Mouse (Mus musculus) heart, adult 9 months (tissue): Measurements from ENCODE around the gene Kif3a.
"Not testable (repeated sequence)": the region's sequence is repeated elsewhere in the genome, so short reads cannot be mapped to it uniquely, and the experiment has no call there.

Source experiments
- DNase-seq, 2 experiments: peaks; one replicate each; pipeline ENCODE4 v3.0.0; 2022; ENCODE audit warnings: low spot score in 2 of 2

The Kif3a gene

GRCm38 (mm10) chr11:53543021-53543420 is 24.2 kb upstream of the Kif3a start:
- DNase-seq = no peak

GRCm38 (mm10) chr11:53546271-53546670 is 20.9 kb upstream of the Kif3a start:
- no peak for DNase-seq

GRCm38 (mm10) chr11:53547566-53547965 is 19.6 kb upstream of the Kif3a start:
- no peak for DNase-seq

GRCm38 (mm10) chr11:53548036-53548605 is 19.1 kb upstream of the Kif3a start:
- DNase-seq = no peak

GRCm38 (mm10) chr11:53550714-53551113 is 16.5 kb upstream of the Kif3a start:
- DNase-seq = no peak

GRCm38 (mm10) chr11:53551754-53552153 is 15.4 kb upstream of the Kif3a start:
- DNase-seq = no peak

- DNase-seq = not testable (repeated sequence)
These were observed 10.7 kb upstream of the Kif3a start for GRCm38 (mm10) chr11:53556529-53556928.

- DNase-seq = not testable (repeated sequence)
These were observed 9.2 kb upstream of the Kif3a start for GRCm38 (mm10) chr11:53557992-53558391.

- DNase-seq = not testable (repeated sequence)
These were observed 7.2 kb upstream of the Kif3a start for GRCm38 (mm10) chr11:53559980-53560379.

- no peak for DNase-seq
These were observed 5.2 kb upstream of the Kif3a start for GRCm38 (mm10) chr11:53561986-53562385.

- no peak for DNase-seq
These were observed 533 bp upstream of the Kif3a start for GRCm38 (mm10) chr11:53566646-53567045.

- DNase-seq = no peak
These were observed 13.4 kb downstream of the Kif3a start for GRCm38 (mm10) chr11:53580562-53580961.

GRCm38 (mm10) chr11:53583151-53583550 is 16.0 kb downstream of the Kif3a start:
- DNase-seq = no peak

- peak in 1 of 2 experiments; percentile 5 for DNase-seq
These were observed 17.7 kb downstream of the Kif3a start for GRCm38 (mm10) chr11:53584849-53585248.

- no peak for DNase-seq
These were observed 18.3 kb downstream of the Kif3a start for GRCm38 (mm10) chr11:53585510-53585909.

- no peak for DNase-seq
These were observed 21.1 kb downstream of the Kif3a start for GRCm38 (mm10) chr11:53588279-53588678.

GRCm38 (mm10) chr11:53590368-53590768 is 23.2 kb downstream of the Kif3a start:
- DNase-seq = peak in 1 of 2 experiments; percentile 4

GRCm38 (mm10) chr11:53591116-53591515 is 23.9 kb downstream of the Kif3a start:
- no peak for DNase-seq

- no peak for DNase-seq
These were observed 37.8 kb downstream of the Kif3a start for GRCm38 (mm10) chr11:53604983-53605382.

- DNase-seq = no peak
These were observed 38.4 kb downstream of the Kif3a start for GRCm38 (mm10) chr11:53605609-53606008.

- DNase-seq = no peak
These were observed 42.1 kb downstream of the Kif3a start for GRCm38 (mm10) chr11:53609231-53609630.

- no peak for DNase-seq
These were observed 42.5 kb downstream of the Kif3a start for GRCm38 (mm10) chr11:53609672-53610071.

GRCm38 (mm10) chr11:53615172-53615571 is 48.0 kb downstream of the Kif3a start:
- DNase-seq = no peak

- DNase-seq = no peak
These were observed 48.4 kb downstream of the Kif3a start for GRCm38 (mm10) chr11:53615575-53615974.
